Mouse (Mus musculus) ES-Bruce4 (cell line): ENCODE data around the gene B3gat3.

Source experiments
- CTCF ChIP-seq: IDR thresholded peaks from one replicate; pipeline ENCODE4 v1.8.1; 2011; ENCODE audit warnings: low read depth, low read length
- POLR2A ChIP-seq: IDR thresholded peaks from one replicate; pipeline ENCODE4 v1.8.1; 2011; ENCODE audit warnings: low read length; ENCODE audit not compliant: insufficient read depth

- TF ChIP-seq CTCF (peak; percentile 86), POLR2A (no peak)
Observed at GRCm38 (mm10) chr19:8976535-8976934, 56.4 kb downstream of the B3gat3 start.
